Mouse (Mus musculus) liver, embryonic 12.5 days (tissue): ENCODE measurements at regions not wholly inside any gene's neighbourhood (a gene's known extent, or its start where the extent isn't known, plus 50 kb on each side); places are given as distances from the start of the nearest gene placed in this dataset.

ENCODE experiments used
- ATAC-seq: fragments of 200-750 bp; cut with Nextera tagmentation; 2 replicates; pipeline ENCODE4 v1.8.0; 2017; ENCODE audit warnings: moderate number of reproducible peaks, mild to moderate bottlenecking, moderate library complexity
- H3K27ac ChIP-seq: fragments of 300-500 bp; sonication (generic); 2 replicates; pipeline ENCODE4 v1.5.1; 2016; ENCODE audit warnings: mild to moderate bottlenecking
- H3K27me3 ChIP-seq: fragments of 300-500 bp; sonication (generic); replicated peaks from 2 replicates; pipeline ENCODE4 v1.6.1; 2016; ENCODE audit warnings: mild to moderate bottlenecking, moderate library complexity
- H3K36me3 ChIP-seq: fragments of 300-500 bp; sonication (generic); 2 replicates; pipeline ENCODE4 v1.6.1; 2016; ENCODE audit warnings: mild to moderate bottlenecking, moderate library complexity
- H3K4me1 ChIP-seq: fragments of 300-500 bp; sonication (generic); 2 replicates; pipeline ENCODE4 v1.6.1; 2016
- H3K4me2 ChIP-seq: fragments of 300-500 bp; sonication (generic); 2 replicates; pipeline ENCODE4 v1.6.1; 2016; ENCODE audit warnings: mild to moderate bottlenecking, moderate library complexity
- H3K4me3 ChIP-seq: fragments of 300-500 bp; sonication (generic); 2 replicates; pipeline ENCODE4 v1.5.1; 2016; ENCODE audit warnings: mild to moderate bottlenecking, moderate library complexity
- H3K9ac ChIP-seq: fragments of 300-500 bp; sonication (generic); 2 replicates; pipeline ENCODE4 v1.6.1; 2016; ENCODE audit warnings: mild to moderate bottlenecking, moderate library complexity
- H3K9me3 ChIP-seq: fragments of 300-500 bp; sonication (generic); replicated peaks from 2 replicates; pipeline ENCODE4 v1.6.1; 2016; ENCODE audit warnings: mild to moderate bottlenecking, moderate library complexity
- WGBS: fragments of 180-500 bp; shearing (Covaris S2); methylation state at CpG from one replicate; pipeline ENCODE4 v1.1.7; 2016; ENCODE audit not compliant: insufficient replicate concordance; 5-methylcytosine and 5-hydroxymethylcytosine counted together

DNA sequence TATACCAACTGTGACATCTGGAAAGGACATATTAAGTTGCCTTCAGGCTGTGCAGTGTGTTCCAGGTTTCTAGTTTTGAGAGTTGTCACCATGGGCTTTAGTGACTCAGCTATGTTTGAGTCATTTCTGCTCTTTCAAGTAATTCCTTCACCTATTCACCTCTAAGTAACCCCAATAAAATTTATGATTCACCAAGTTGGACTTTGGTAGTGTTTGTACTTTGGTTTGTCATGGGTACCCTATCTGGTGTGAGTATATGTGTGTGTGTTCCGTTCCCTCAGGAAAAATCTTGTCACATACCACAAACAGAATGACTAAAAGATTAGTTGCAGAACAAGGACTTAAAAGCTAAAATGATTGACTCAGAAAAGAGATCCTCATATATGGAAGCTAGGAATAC lies 76.8 kb upstream of the Crbn start:
- 68% methylated on average over 1 of the region's 1 CpGs for WGBS
- H3K27me3 ChIP-seq = no peaks in the 10 kb centered on the region
- H3K4me3 ChIP-seq = no peak overlapping the region
- no peaks in the 10 kb centered on the region for H3K36me3 ChIP-seq
- no peaks in the 10 kb centered on the region for H3K9me3 ChIP-seq
- no peak overlapping the region for H3K9ac ChIP-seq
- ATAC-seq = no peak
- no peak overlapping the region for H3K27ac ChIP-seq
- no peaks in the 10 kb centered on the region for H3K4me1 ChIP-seq
- no peak overlapping the region for H3K4me2 ChIP-seq

DNA sequence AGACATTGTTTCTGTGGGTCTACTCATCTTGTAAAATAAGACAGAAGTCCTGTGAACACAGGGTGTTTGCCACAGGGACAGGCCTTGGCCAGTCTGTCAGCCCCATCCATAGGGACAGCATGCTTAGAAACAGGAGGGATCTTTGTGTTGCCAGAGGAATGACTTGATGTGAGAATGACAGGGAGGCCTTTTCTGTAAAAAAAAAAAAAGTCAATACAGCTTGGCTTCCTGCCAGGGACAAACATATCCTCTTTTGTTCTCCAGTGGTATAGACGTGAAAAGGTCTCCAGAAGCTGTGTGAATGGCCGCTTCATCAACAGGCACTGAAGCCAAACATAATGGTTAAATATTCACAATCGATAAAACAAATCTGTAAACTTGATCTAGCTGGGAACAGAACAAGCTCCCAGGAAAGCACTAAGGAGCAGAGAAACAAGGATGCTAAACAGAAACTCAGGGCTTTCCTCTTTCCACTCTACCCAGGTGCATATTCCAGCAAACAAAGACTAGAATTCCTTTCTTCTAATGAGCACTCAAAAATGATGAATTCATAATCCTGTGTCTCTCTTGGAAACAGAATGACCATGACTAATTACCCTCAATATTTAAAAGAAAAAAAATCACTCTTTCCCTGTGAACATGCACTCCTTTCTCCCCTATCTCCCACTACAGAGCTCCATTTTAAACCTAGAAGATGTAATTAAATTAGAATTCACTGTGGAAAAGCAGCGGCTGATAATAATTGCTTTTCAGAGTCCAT lies 92.2 kb upstream of the Crbn start:
- H3K4me1 ChIP-seq = no peaks in the 10 kb centered on the region
- no peaks in the 10 kb centered on the region for H3K9me3 ChIP-seq
- H3K27ac ChIP-seq = no peak overlapping the region
- H3K4me3 ChIP-seq = no peak overlapping the region
- no peak for ATAC-seq
- 62% methylated on average over 4 of the region's 4 CpGs for WGBS
- H3K27me3 ChIP-seq = no peaks in the 10 kb centered on the region
- no peaks in the 10 kb centered on the region for H3K36me3 ChIP-seq
- no peak overlapping the region for H3K9ac ChIP-seq
- H3K4me2 ChIP-seq = no peak overlapping the region

DNA sequence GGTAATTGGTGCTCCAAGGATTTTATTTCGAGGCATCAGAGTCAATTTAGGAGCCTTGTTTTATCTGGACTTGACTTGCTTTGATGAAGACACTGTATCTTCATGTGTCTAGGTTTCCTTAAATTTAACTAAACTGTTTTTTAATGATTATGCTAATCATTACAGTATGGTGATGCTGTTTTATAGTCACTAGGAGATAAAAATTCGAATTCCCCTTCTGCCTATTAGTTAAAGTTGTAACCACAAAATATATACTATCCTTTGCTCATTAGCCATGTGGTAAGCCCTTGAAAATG lies 92.7 kb upstream of the Crbn start:
- no peak for ATAC-seq
- no peaks in the 10 kb centered on the region for H3K27me3 ChIP-seq
- 30% methylated on average over 2 of the region's 2 CpGs for WGBS

DNA sequence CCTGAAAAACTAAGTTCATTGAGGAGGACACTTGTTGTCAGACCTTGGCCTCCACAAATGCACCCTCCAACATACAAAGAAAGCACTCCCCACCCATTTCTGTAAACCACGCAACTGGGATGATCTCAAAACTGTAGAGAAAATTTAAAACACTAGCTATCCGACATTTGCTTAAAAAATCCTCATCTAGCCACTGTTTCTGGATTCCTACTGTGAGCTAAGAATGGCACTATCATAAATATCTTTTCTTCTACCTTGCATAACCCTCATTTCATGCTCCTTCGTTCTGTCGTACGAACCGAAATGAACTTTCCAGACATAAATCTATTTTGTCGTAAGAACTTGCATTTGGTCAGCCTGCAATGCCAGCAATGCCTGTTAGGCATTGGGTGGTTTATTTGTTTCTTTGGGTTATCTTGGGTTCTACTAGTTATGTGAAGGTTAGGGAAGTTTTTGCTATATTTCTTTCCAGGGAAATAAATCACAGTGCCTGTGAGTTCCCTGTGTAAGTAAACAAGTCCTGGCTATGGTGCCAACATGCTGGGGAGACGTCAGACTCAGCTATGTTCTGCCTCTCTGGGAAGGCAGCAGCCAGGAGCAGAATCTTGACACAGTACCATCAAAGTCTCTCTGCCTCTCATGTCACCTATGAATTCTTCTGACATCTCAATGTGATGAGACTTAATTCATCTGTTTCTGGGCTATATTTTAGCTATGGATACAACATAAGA lies 104.2 kb upstream of the Crbn start:
- H3K4me2 ChIP-seq = no peak overlapping the region

More for the DNA sequence above, 92.7 kb upstream of the Crbn start:
- Histone ChIP-seq H3K27ac (no peak overlapping the region), H3K9me3 (no peaks in the 10 kb centered on the region), H3K4me3 (no peak overlapping the region), H3K36me3 (no peaks in the 10 kb centered on the region), H3K9ac (no peak overlapping the region), H3K4me1 (no peaks in the 10 kb centered on the region), H3K4me2 (no peak overlapping the region)

DNA sequence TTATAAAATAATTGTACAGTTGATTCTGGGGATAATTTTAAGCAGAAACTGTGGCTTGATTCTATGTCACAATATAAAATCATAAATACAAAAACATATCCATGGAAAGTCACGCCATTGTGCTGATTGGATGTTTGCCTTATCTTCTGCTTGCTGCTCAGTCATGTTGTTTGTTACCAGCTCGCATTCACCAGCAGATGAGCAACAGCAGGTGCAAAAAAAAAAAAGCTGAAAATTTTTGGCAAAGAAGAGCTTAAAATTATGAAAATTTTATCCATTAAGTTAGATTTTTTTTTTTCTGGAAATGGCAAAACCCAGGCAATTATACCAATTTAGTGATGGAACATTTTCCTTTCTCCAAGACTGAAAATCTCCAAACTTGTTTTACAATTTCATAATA lies 115.2 kb upstream of the Crbn start:
- no peak for ATAC-seq
- no peak overlapping the region for H3K4me3 ChIP-seq
- no peaks in the 10 kb centered on the region for H3K4me1 ChIP-seq
- H3K4me2 ChIP-seq = no peak overlapping the region
- WGBS = 61% methylated on average over 2 of the region's 2 CpGs
- H3K36me3 ChIP-seq = no peaks in the 10 kb centered on the region
- no peak overlapping the region for H3K27ac ChIP-seq
- H3K27me3 ChIP-seq = no peaks in the 10 kb centered on the region
- no peaks in the 10 kb centered on the region for H3K9me3 ChIP-seq
- H3K9ac ChIP-seq = no peak overlapping the region

More for the DNA sequence above, 104.2 kb upstream of the Crbn start:
- WGBS = 74% methylated on average over 8 of the region's 8 CpGs
- no peak overlapping the region for H3K27ac ChIP-seq
- ATAC-seq = no peak
- no peak overlapping the region for H3K9ac ChIP-seq
- H3K36me3 ChIP-seq = no peaks in the 10 kb centered on the region
- no peaks in the 10 kb centered on the region for H3K4me1 ChIP-seq
- no peaks in the 10 kb centered on the region for H3K9me3 ChIP-seq
- H3K27me3 ChIP-seq = no peaks in the 10 kb centered on the region
- no peak overlapping the region for H3K4me3 ChIP-seq

DNA sequence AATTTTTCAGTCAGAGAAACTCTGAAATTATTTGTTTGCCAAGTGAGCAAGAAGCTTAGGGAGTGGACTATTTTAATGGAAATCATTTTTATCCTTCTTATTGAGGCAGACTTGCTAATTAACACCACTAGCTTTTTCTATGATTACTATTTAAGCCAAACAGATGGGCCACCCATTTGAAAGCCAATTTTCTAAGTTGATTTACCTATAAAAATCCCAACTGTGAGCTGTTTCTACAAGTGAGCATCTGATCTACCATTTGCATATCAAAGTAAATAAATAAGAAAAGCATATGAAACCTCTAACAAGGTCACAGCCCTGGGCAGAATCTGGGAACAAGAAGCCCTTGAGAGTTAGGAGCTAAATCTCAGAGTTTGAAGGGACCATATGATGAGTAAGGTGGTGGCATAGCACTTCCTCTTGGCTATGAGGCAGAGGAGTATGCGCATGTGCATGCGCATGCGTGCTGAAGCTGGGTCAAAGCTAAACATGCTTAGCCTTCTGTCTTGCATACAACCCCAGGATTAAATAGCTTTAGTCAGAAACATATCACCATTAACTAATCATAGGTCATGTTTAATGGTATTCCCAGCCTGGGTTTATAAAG lies 116.9 kb upstream of the Crbn start:
- Histone ChIP-seq H3K27me3 (no peaks in the 10 kb centered on the region), H3K9ac (no peak overlapping the region), H3K27ac (no peak overlapping the region), H3K36me3 (no peaks in the 10 kb centered on the region), H3K4me3 (no peak overlapping the region), H3K4me2 (no peak overlapping the region), H3K9me3 (no peaks in the 10 kb centered on the region), H3K4me1 (no peaks in the 10 kb centered on the region)
- 79% methylated on average over 3 of the region's 3 CpGs for WGBS
- no peak for ATAC-seq

DNA sequence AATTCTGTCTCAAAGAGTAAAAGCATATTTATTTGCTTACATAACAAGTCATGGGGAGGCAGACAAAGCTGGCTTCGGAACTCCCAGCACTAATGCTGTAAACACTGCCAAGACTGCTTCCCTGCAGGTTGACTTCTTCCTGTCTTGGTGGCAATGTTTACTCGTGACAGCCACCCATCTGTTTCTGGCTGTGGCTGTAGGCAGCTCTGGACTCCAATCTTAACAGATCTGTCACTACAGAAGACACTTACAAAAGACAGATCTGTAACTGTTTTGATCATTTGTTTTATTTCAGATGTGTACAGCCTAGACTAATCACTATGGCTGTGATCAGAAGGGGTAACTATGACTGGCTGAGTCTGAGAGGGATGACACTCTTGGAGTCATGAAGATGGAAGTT lies 121.1 kb upstream of the Crbn start:
- Histone ChIP-seq H3K4me3 (no peak overlapping the region), H3K27me3 (no peaks in the 10 kb centered on the region), H3K36me3 (no peaks in the 10 kb centered on the region), H3K9me3 (no peaks in the 10 kb centered on the region), H3K27ac (no peak overlapping the region), H3K9ac (no peak overlapping the region), H3K4me1 (no peaks in the 10 kb centered on the region), H3K4me2 (no peak overlapping the region)
- no peak for ATAC-seq
- 21% methylated on average over 2 of the region's 2 CpGs for WGBS

DNA sequence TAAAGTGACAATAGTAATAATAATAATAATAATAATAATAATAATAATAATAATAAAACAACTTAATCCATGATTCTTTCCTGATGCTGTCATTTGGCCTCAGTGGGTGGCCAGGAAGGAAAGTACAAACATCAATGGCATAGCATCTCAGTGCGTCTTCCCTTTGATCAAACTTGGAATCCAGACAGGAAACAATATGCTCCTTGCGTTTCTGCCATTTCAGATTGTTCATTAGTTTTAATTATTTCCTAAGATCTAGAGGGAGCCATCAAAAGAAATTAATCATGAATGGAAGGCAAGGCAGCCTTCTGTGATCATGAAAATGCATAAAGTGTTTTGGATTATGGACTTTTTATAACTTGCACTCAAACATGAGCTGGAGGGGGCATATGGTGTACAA lies 125.6 kb upstream of the Crbn start:
- Histone ChIP-seq H3K9me3 (no peaks in the 10 kb centered on the region), H3K36me3 (no peaks in the 10 kb centered on the region), H3K4me2 (no peak overlapping the region), H3K27me3 (no peaks in the 10 kb centered on the region), H3K4me3 (no peak overlapping the region), H3K4me1 (no peaks in the 10 kb centered on the region), H3K9ac (no peak overlapping the region), H3K27ac (no peak overlapping the region)
- no peak for ATAC-seq
- 71% methylated on average over 2 of the region's 2 CpGs for WGBS

DNA sequence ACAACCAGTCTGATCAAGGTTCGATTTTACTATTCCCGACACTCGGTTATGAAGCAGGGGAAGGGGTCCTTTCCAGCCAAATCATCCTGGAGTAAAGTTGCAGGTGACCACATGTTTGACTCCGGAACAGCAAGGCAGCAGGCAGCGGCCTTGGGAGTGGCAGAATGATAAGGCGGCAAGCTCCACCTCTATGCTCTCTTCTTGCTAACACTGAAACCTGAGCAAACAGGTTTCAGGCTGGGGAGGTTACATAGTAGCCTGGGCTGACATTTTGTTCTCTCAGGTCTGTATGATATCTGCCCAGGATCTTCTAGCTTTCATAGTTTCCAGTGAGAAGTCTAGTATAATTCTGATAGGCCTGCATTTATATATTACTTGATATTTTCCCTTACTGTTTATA lies 133.7 kb upstream of the Crbn start:
- 76% methylated on average over 6 of the region's 6 CpGs for WGBS
- H3K9ac ChIP-seq = no peak overlapping the region
- no peak overlapping the region for H3K27ac ChIP-seq
- H3K36me3 ChIP-seq = no peaks in the 10 kb centered on the region
- H3K4me3 ChIP-seq = no peak overlapping the region
- no peak overlapping the region for H3K4me2 ChIP-seq
- no peak for ATAC-seq
- no peaks in the 10 kb centered on the region for H3K4me1 ChIP-seq
- no peaks in the 10 kb centered on the region for H3K9me3 ChIP-seq
- no peaks in the 10 kb centered on the region for H3K27me3 ChIP-seq

DNA sequence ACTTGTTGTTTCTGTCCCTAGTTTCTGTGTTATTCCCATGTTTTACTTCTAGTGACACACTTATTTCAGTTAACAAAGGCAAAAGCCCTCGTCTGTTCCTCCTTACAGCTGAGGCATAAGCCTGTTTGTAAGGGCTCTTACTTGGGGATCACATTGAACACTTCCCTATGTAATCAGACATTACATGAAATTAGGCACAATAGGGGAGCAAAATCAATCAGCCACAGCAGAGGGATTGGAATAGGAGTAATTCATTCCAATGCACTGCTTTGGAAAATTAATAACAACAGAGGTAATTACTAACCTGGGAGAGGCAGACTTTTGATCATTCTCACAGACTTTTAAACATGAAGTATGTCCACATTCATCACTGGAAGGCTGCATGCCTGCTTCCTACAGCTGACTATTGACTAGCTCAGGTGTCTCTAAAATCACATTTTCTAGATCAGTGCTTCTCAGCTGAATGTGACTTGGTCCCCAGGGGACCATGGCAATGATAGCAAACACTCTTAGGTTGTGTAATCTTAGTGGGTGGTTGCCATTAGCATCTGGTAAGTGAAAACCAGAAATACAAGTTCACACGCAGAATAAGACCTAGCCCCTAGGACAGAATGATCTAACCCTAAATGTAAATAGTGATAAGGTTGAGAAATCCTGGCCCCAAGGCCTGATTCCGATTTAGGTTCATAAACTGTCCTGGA lies 146.5 kb upstream of the Crbn start:
- H3K27ac ChIP-seq = no peak overlapping the region
- ATAC-seq = no peak

DNA sequence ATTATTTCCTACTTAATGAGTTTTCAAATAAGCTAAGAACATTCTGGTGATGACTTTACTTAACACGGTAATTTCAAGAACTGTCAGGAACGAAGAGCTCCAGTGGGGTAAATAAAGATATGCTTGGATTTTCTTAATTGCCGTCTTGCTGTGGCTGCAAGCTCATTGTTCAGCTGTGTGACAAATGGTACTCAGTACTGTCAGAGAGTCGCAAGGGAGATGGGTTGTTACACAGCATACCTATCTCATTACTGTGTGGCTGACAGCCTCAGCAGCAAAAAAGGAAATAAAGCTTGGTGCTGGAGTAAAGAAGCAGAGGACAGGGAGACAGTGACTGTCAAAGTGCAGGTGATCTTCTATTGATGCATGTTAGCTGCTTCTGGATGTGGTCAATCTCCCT lies 151.0 kb upstream of the Crbn start:
- 50% methylated on average over 4 of the region's 4 CpGs for WGBS
- no peaks in the 10 kb centered on the region for H3K9me3 ChIP-seq
- H3K4me3 ChIP-seq = no peak overlapping the region
- ATAC-seq = no peak
- H3K36me3 ChIP-seq = no peaks in the 10 kb centered on the region
- no peaks in the 10 kb centered on the region for H3K27me3 ChIP-seq
- no peak overlapping the region for H3K4me2 ChIP-seq
- no peak overlapping the region for H3K9ac ChIP-seq
- H3K4me1 ChIP-seq = no peaks in the 10 kb centered on the region
- H3K27ac ChIP-seq = no peak overlapping the region

More for the DNA sequence above, 146.5 kb upstream of the Crbn start:
- no peak overlapping the region for H3K9ac ChIP-seq
- no peak overlapping the region for H3K4me2 ChIP-seq
- H3K36me3 ChIP-seq = no peaks in the 10 kb centered on the region
- H3K27me3 ChIP-seq = no peaks in the 10 kb centered on the region
- H3K4me3 ChIP-seq = no peak overlapping the region
- no peaks in the 10 kb centered on the region for H3K4me1 ChIP-seq
- 37% methylated on average over 3 of the region's 3 CpGs for WGBS
- H3K9me3 ChIP-seq = no peaks in the 10 kb centered on the region

DNA sequence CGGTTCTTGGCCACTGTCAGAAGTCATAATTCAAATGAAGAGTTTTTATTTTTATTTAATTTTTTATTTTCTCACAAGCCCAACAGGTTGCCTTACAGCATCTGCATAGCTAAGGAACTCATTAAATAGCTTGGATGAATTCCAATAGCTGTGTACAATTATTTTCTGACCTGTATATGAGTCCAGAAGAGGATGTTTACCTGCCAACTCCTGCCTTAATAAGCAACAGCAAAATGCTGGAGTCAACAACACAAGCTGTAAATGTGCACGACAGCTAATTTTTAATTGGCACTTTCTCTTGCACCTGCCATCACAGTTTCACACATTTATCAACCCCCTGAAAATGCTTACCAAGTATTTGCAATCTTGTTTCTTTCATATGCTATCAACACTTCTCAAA lies 161.4 kb upstream of the Crbn start:
- Histone ChIP-seq H3K4me2 (no peak overlapping the region), H3K9me3 (no peaks in the 10 kb centered on the region), H3K27ac (no peak overlapping the region), H3K27me3 (no peaks in the 10 kb centered on the region), H3K4me1 (no peaks in the 10 kb centered on the region), H3K36me3 (no peaks in the 10 kb centered on the region), H3K9ac (no peak overlapping the region), H3K4me3 (no peak overlapping the region)
- 69% methylated on average over 2 of the region's 2 CpGs for WGBS
- no peak for ATAC-seq
